Mouse (Mus musculus) hematopoietic stem cell, adult 5-6 weeks (primary cell): ENCODE data around the gene Prim2. TPM values are rescaled to one million over a fixed set of nuclear protein-coding genes. Genes with fewer than 3 reads are reported as not detected.

Experiments
- ATAC-seq, 2 experiments: fragments of 125-278 bp in 1 of 2; replicated peaks in 1 of 2; 2 replicates each; pipeline ENCODE4 v1.8.0; 2016 to 2017; ENCODE audit warnings: inconsistent platforms in 2 of 2, mild to moderate bottlenecking in 2 of 2, moderate number of reproducible peaks in 2 of 2, low read depth in 1 of 2, moderate TSS enrichment in 1 of 2; ENCODE audit not compliant: low FRiP score in 2 of 2, poor library complexity in 2 of 2, severe bottlenecking in 2 of 2, insufficient read depth in 1 of 2, low TSS enrichment in 1 of 2
- total RNA-seq: library from RNA; stranded (forward); fragments of 172-1452, 232-1000 nt; gene quantifications from 2 replicates; pipeline ENCODE4 v1.2.3, GENCODE M21; 2017

Gene Prim2
- total RNA-seq, 1 experiment from 2014 or later: 81.5 TPM

DNA sequence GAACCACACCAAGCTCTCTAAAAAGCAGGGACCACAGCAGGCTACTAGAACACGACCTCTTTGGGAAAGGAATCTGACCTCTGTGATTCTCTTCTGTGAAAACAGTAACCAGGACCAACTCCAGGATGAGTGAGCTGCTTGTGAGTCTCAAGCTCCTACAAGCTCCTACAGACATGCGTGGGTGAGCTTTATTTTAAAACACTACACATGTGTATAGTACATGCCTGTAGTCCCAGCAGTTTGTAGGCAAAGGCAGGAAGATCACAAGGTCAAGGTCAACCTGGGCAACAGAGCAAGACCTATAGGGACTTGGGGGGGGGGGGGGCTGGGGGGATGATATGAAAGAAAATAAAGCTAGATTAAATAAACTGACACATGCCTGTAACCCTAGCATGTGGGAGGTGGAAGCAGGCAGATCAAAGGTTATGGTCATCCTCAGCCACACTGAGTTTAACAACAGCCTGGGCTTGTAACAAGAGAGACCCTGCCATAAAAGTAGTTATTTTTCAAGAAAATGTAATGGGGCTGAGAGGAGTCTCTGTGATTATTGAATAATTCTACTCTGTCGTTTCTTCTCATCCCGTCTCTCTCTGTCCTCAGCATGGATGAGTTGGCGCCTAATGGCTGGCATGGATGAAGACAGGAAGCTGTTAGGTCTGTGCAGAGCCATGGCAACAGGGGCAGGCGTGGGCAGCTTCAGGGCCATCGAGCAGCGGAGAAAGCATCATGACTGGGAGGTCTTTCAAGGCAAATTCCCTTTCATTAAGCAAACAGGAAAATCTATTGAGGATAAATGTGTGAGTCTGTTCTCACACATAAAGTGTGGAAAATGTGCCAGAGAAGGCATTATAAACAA, 78.8 kb downstream of the Prim2 start:
- no peak for ATAC-seq

GRCm38 (mm10) chr1:33589531-33589930, 80.1 kb downstream of the Prim2 start:
- ATAC-seq: no peak

DNA sequence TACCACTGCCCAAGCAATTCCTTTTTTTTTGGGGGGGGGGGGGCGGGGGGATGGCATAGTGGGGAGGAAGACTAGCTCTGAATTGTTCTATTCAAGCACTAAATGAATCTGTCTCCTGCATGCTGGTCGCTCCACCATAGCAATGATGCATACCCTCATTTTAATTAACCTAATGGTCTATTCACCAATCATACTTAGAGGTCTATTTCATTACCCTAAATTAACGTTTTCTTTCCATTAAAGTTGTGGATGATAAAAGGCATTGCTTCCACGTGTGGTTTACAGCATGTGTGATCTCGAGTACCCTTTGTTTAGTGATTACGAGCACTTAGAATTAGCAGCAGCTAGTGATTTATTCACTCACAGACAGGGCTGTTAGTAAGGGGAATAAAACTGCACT, 81.0 kb downstream of the Prim2 start:
- no peak for ATAC-seq

DNA sequence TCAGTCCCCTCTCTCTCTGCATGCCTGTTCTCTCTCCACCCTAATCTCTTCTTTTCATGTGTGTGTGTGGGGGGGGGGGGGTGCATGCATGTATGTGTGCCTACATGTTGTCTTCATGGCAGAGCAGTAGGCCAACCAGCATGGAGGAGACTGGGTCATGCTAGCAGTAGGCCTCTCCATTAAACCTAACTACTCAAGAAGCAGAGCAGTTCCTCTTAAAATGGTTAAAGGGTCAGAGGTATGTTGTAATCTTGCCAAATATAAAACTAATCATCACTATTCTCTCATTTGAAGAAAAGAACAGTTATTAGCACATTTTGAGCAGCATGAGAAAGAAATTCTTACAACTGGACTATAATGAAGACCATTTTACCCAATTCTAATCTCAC, 85.0 kb downstream of the Prim2 start:
- ATAC-seq: no peak; a peak in 1 of 4 replicates

DNA sequence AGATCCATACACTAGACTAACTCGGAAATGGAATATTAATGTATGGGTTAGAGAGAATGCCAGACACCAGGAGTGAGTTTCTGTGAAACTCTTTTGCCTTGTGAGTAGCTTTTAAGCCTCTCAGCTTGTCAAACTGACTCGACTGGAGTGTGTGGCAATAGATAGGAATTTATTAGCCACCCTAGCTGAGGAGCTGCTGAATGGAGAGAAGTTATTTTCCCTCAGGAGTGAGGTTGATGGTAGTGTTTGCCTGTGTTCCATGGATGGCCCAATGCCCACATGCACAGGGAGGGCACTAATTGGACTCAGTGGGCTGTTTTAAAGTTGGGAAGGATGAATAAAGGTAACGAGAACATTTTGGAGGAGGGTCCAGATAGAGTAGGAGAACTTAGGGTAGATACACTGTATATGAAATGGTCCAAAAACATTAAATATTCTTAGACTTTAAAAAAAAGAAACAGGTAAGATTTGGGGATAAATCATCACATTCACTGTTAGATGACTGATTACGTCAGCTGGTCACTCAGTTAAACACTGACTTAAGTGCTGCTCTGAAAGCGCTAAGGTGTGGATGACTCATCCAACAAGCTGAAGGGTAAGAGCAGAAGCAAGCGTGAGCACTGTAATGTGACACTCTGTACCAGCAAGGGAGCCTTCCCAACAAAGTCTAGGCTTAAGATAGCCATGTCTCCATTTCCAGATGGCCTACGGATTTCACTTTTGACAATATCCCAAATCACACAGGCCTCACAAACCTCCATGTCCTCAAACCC, 85.6 kb downstream of the Prim2 start:
- ATAC-seq: no peak

GRCm38 (mm10) chr1:33578593-33578992, 91.0 kb downstream of the Prim2 start:
- peak; percentile 90 to 97 for ATAC-seq

DNA sequence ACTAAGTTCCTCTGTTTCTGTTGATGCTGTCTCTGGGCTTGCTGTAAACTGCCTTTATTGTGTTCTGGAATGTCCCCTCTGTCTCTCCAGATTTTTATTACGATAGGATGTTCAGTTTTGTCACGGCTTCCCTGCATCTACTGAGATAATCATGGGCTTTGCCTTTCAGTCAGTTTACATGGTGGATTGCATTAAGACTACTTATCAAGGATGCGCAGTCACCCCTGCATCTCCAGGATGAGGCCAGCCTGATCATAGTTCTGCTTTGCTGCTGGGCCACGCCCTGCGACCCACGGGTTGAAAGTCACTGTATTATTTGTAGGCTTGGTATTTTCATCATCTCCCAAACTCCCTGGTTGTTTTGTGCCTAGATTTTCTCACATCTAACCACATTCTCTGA, 95.1 kb downstream of the Prim2 start:
- ATAC-seq: peak in 1 of 2 experiments; percentile 23; a peak in 1 of 4 replicates

GRCm38 (mm10) chr1:33565764-33566401, 103.7 kb downstream of the Prim2 start:
- peak; percentile 86 to 94; a peak in 3 of 4 replicates for ATAC-seq

DNA sequence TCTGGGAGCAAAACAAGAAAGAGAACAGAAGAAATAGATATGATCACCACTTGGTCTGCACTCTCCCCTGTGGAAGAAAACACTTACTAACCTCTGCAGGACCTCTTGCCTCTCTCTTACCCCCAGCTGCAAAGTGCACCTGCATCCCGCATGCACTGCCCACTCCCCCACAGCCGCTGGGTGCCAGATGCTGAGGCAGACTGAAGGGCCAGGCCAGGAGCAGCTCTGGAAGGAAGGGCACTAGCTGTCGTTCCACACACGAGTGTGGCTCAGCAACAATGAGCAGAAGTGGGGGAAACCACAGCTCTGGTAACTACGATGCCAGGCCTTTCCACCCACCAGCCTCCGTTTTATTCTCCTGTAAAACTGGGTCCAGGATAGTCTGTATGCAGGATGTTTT, 105.6 kb downstream of the Prim2 start:
- peak; percentile 24 to 39; a peak in 1 of 4 replicates for ATAC-seq

GRCm38 (mm10) chr1:33563611-33564010, 106.0 kb downstream of the Prim2 start:
- ATAC-seq: 0 out of 4 replicates have a peak, but pooled peaks of 1 of the 2 experiments have one; percentile 22

DNA sequence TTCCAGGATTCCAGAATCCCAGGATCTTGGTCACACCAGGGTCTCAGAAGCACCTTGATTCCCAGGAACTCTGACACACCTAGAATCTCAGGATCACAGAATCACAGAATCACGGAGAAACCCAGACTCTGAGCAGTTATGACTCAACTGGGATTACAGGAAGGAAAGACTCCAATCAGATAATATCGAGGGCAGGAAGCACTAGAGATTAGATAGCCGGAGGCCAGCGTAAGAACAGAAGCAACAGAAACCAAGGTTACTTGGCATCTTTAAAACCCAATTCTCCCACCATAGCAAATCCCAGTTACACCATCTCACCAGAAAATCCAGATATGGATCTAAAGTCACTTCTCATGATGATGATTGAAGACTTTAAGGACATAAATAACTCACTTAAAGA, 113.0 kb downstream of the Prim2 start:
- no peak for ATAC-seq

DNA sequence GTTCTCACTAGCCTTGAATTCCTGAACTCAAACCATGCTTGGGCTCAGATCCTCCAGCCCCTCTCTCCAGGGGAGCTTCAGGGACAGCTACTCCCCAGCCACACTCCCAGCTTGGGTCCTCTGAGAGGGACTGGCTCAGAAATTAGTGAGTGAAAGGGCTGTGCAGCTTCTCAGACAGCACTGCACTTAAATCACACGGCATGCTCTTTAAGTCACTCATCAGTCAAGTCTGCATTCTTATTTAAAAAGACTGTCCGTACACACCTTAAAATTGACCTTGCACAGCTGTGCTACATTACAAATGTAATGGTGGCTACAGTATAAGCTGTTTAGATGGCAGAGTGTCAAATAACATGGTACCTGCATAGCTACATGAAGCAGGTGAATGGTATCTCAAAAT, 114.0 kb downstream of the Prim2 start:
- ATAC-seq: no peak

DNA sequence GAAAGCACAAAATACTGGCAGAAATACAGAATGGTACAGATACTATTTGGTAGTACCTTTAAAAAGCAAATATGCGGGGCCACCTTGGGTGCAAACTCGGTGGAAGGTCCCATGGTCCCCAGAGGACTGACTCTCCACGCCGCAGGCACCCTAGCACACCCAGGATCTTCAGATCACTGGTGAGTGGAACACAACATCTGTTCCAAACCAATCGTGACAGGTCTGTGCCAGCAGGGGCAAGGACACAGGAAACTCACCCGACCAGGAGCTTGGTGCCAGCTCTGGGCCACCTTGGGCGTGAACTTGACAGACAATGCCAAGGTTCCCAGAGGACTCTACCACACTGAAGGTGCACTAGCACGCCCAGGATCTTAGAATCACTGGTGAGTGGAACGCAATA, 118.2 kb downstream of the Prim2 start:
- no peak for ATAC-seq

GRCm38 (mm10) chr1:33541708-33542107, 127.9 kb downstream of the Prim2 start:
- ATAC-seq: no peak

- no peak for ATAC-seq
Observed at GRCm38 (mm10) chr1:33537948-33538347, 131.6 kb downstream of the Prim2 start.

- no peak for ATAC-seq
Observed at GRCm38 (mm10) chr1:33536272-33537004, 133.2 kb downstream of the Prim2 start.

- peak; percentile 69 to 82 for ATAC-seq
Observed at GRCm38 (mm10) chr1:33535140-33535686, 134.4 kb downstream of the Prim2 start.
